Mouse (Mus musculus): Measurements from ENCODE around the gene Bbs4. TPM values are rescaled to one million over a fixed set of nuclear protein-coding genes. Genes with fewer than 3 reads are reported as not detected.
A peak's percentile ranks its signal among the peaks of the same experiment; 100 is the strongest.

Bbs4 gene
- total RNA-seq, 2 experiments from 2014 or later, result 2.7 to 3.2 TPM

GRCm38 (mm10) chr9:59291688-59292492, 61.4 kb downstream of the Bbs4 start:
- no peak for DNase-seq

- DNase-seq, result peak; percentile 99
Measured at GRCm38 (mm10) chr9:59290957-59291687, 62.2 kb downstream of the Bbs4 start, which contains the start of gene Adpgk. Gene Adpgk (plus strand): TSS chr9:59291558.

GRCm38 (mm10) chr9:59289529-59290115, 63.7 kb downstream of the Bbs4 start:
- no peak for DNase-seq

GRCm38 (mm10) chr9:59288685-59289410, 64.5 kb downstream of the Bbs4 start:
- no peak for DNase-seq

- DNase-seq, result no peak
Measured at GRCm38 (mm10) chr9:59288058-59288457, 65.2 kb downstream of the Bbs4 start.

- no peak for DNase-seq
Measured at GRCm38 (mm10) chr9:59285614-59286013, 67.7 kb downstream of the Bbs4 start.

- no peak for DNase-seq
Measured at GRCm38 (mm10) chr9:59282683-59282986, 70.7 kb downstream of the Bbs4 start.

- peak; percentile 61 to 83 for DNase-seq
Measured at GRCm38 (mm10) chr9:59281871-59282682, 71.2 kb downstream of the Bbs4 start.

GRCm38 (mm10) chr9:59280888-59281287, 72.4 kb downstream of the Bbs4 start:
- DNase-seq, result no peak

- DNase-seq, result no peak
Measured at GRCm38 (mm10) chr9:59278694-59279093, 74.6 kb downstream of the Bbs4 start.

- DNase-seq, result no peak
Measured at GRCm38 (mm10) chr9:59278199-59278598, 75.1 kb downstream of the Bbs4 start.

- no peak for DNase-seq
Measured at GRCm38 (mm10) chr9:59274846-59275455, 78.4 kb downstream of the Bbs4 start.

GRCm38 (mm10) chr9:59273199-59273598, 80.1 kb downstream of the Bbs4 start:
- DNase-seq, result no peak

Other genes with a start within 250 kb of the Bbs4 start
- 1 to 10 TPM; 8.4 to 8.5 TPM for gene Adpgk, start 62.0 kb downstream of the Bbs4 start, total RNA-seq (2021)
- 10 to 100 TPM; 79.2 to 94.4 TPM for gene Arih1, start 133.1 kb upstream of the Bbs4 start, total RNA-seq (2021)
- gene Hexa, start 186.0 kb upstream of the Bbs4 start, total RNA-seq (2021), result 10 to 100 TPM; 49.6 to 54.9 TPM
- under 1 TPM; 0.40 to 0.93 TPM for gene Tmem202, start 186.3 kb upstream of the Bbs4 start, total RNA-seq (2021)
- gene Celf6, start 224.4 kb upstream of the Bbs4 start, total RNA-seq (2021), result not detected

Measured in heart, adult 18-20 months (tissue).